ENCODE assay signal across 8 mouse cellular contexts in genomic region chr2:33130526-33131483, GRCm38 (mm10). TPM values are rescaled to one million over a fixed set of nuclear protein-coding genes. Genes with fewer than 3 reads are reported as not detected.
DNase-seq lines count a peak whose midpoint lies in the region; ATAC-seq and TF ChIP-seq lines count a peak whose summit lies in the region.

No protein-coding gene starts in this region.

- no peaks in the 10 kb centered on the region for H3K79me2 ChIP-seq in MEL (ENCODE audit: control insufficient read depth, insufficient read depth, low read length, poor library complexity)

- H3K4me1 ChIP-seq in MEL (ENCODE audit: control insufficient read depth in 1 of 2, insufficient read depth in 2 of 2, low read length in 2 of 2) = peaks cover 4 to 14% of the 10 kb centered on the region in 2 experiments
- H3K4me1 ChIP-seq in cerebellum, adult 2 months (ENCODE audit: control insufficient read depth, insufficient read depth, low read length) = peaks cover 3% of the 10 kb centered on the region
- H3K4me1 ChIP-seq in forebrain, postnatal 0 days (ENCODE audit: insufficient read depth) = peaks cover 11% of the 10 kb centered on the region; the same call in 1 of the 2 replicates
- peaks cover 18% of the 10 kb centered on the region for H3K4me1 ChIP-seq in lung, embryonic 15.5 days

- no peaks in the 10 kb centered on the region for H3K9me3 ChIP-seq in MEL (replicated peaks; ENCODE audit: insufficient read depth, low read length)
- H3K9me3 ChIP-seq in forebrain, postnatal 0 days (ENCODE audit: low read length) = no peaks in the 10 kb centered on the region
- no peaks in the 10 kb centered on the region for H3K9me3 ChIP-seq in lung, embryonic 15.5 days

- peak; percentile 86 for ATAC-seq in forebrain, postnatal 0 days
- ATAC-seq in lung, embryonic 15.5 days (ENCODE audit: borderline replicate concordance, extremely low read depth, low FRiP score, low TSS enrichment) = peak; percentile 94

- H3K36me3 ChIP-seq in MEL (ENCODE audit: control insufficient read depth in 1 of 2, insufficient read depth in 2 of 2, low read length in 2 of 2) = peaks cover 0 to 5% of the 10 kb centered on the region in 2 experiments; a peak in 1 of 4 replicates
- no peaks in the 10 kb centered on the region for H3K36me3 ChIP-seq in forebrain, postnatal 0 days (ENCODE audit: insufficient read depth)
- no peaks in the 10 kb centered on the region for H3K36me3 ChIP-seq in lung, embryonic 15.5 days

- H3K27me3 ChIP-seq in MEL (ENCODE audit: control insufficient read depth in 1 of 2, insufficient read depth in 2 of 2, low read length in 2 of 2) = no peaks in the 10 kb centered on the region
- H3K27me3 ChIP-seq in cerebellum, adult 2 months (ENCODE audit: control insufficient read depth, insufficient read depth, low read length) = no peaks in the 10 kb centered on the region
- no peaks in the 10 kb centered on the region for H3K27me3 ChIP-seq in forebrain, postnatal 0 days (ENCODE audit: insufficient read depth, low read length)
- peaks cover 19% of the 10 kb centered on the region for H3K27me3 ChIP-seq in lung, embryonic 15.5 days

- no peak for TF ChIP-seq CTCF in MEL (IDR thresholded peaks at IDR 0.05 in 2 of 3, conservative IDR thresholded peaks at IDR 0.05 in 1 of 3; ENCODE audit: control insufficient read depth in 1 of 3, insufficient read depth in 1 of 3, low read depth in 2 of 3, low read length in 3 of 3, poor library complexity in 1 of 3, severe bottlenecking in 1 of 3)
- no peak for TF ChIP-seq CTCF in cerebellum, adult 2 months (IDR thresholded peaks at IDR 0.05; ENCODE audit: borderline replicate concordance, insufficient read depth, low read depth, low read length)
- no peak for TF ChIP-seq CTCF in forebrain, postnatal 0 days (IDR thresholded peaks at IDR 0.05; ENCODE audit: low read depth)

- H3K9ac ChIP-seq in MEL (ENCODE audit: control insufficient read depth, low read depth, low read length, poor library complexity, severe bottlenecking) = peak overlapping the region; percentile 62
- H3K9ac ChIP-seq in forebrain, postnatal 0 days = peak overlapping the region; percentile 75
- peak overlapping the region; percentile 78 for H3K9ac ChIP-seq in lung, embryonic 15.5 days

- TF ChIP-seq POLR2A in MEL (IDR thresholded peaks at IDR 0.05; ENCODE audit: control insufficient read depth in 1 of 2, insufficient read depth in 1 of 2, low read depth in 1 of 2, low read length in 2 of 2, poor library complexity in 1 of 2) = no peak
- TF ChIP-seq POLR2A in cerebellum, adult 2 months (IDR thresholded peaks at IDR 0.05; ENCODE audit: borderline replicate concordance, insufficient read depth, low read length) = no peak

- peak overlapping the region; percentile 61 to 90 for H3K4me3 ChIP-seq in MEL (ENCODE audit: control insufficient read depth in 1 of 2, insufficient read depth in 1 of 2, low read depth in 2 of 2, low read length in 2 of 2)
- peak overlapping the region; percentile 72 for H3K4me3 ChIP-seq in cerebellum, adult 2 months (replicated peaks; ENCODE audit: insufficient read depth, low read depth, low read length)
- H3K4me3 ChIP-seq in forebrain, postnatal 0 days (ENCODE audit: low read depth, low read length) = peak overlapping the region; percentile 73
- peak overlapping the region; percentile 80 for H3K4me3 ChIP-seq in lung, embryonic 15.5 days

- TF ChIP-seq EP300 in MEL (IDR thresholded peaks at IDR 0.05; ENCODE audit: low read depth in 1 of 2, low read length in 2 of 2) = no peak

- H3K4me2 ChIP-seq in forebrain, postnatal 0 days (ENCODE audit: low read depth) = peak overlapping the region; percentile 98
- H3K4me2 ChIP-seq in lung, embryonic 15.5 days = peak overlapping the region; percentile 100

- WGBS in cerebellum, adult 2 months = 2% methylated on average over 55 of the region's 55 CpGs
- 1% methylated on average over 43 of the region's 55 CpGs for WGBS in forebrain, postnatal 0 days
- under 1% methylated on average over 55 of the region's 55 CpGs for WGBS in lung, embryonic 15.5 days

- no peak for TF ChIP-seq RAD21 in MEL (IDR thresholded peaks at IDR 0.05; ENCODE audit: low read depth, low read length)

- no peak overlapping the region for H3K27ac ChIP-seq in MEL (ENCODE audit: control insufficient read depth, low read depth, low read length)
- H3K27ac ChIP-seq in cerebellum, adult 2 months (ENCODE audit: insufficient read depth, low read length) = no peak overlapping the region
- H3K27ac ChIP-seq in forebrain, postnatal 0 days (ENCODE audit: low read depth, low read length) = peak overlapping the region; percentile 72
- peak overlapping the region; percentile 82 for H3K27ac ChIP-seq in lung, embryonic 15.5 days

- peak; percentile 100 for DNase-seq in MEL (ENCODE audit: low read depth, low spot score)
- DNase-seq in cerebellum, adult 2 months = peak; percentile 93 to 97
- peak; percentile 94 for DNase-seq in forebrain, postnatal 0 days
- DNase-seq in heart, postnatal 4 days = peak; percentile 98
- peak; percentile 94 to 95 for DNase-seq in layer of hippocampus, adult 8-10 months (ENCODE audit: low spot score in 2 of 2)
- DNase-seq in ovary, adult 18-20 months (ENCODE audit: low spot score) = peak; percentile 100
- peak; percentile 95 for DNase-seq in thymus, postnatal 0 days (ENCODE audit: low spot score)

TF ChIP-seq in MEL, 35 proteins besides CTCF, POLR2A, EP300 and RAD21:
- no peak for TF ChIP-seq USF2 (IDR thresholded peaks at IDR 0.05; ENCODE audit: borderline replicate concordance in 1 of 2, insufficient read depth in 1 of 2, low read depth in 1 of 2, low read length in 2 of 2)
- no peak for TF ChIP-seq TBP (IDR thresholded peaks at IDR 0.05; ENCODE audit: low read depth, low read length)
- no peak for TF ChIP-seq POLR2AphosphoS2 (IDR thresholded peaks at IDR 0.05; ENCODE audit: low read length)
- TF ChIP-seq ELF1 (IDR thresholded peaks at IDR 0.05; ENCODE audit: low read depth, low read length) = no peak
- TF ChIP-seq HCFC1 (IDR thresholded peaks at IDR 0.05; ENCODE audit: low read depth, low read length) = no peak; the same call in 1 of the 2 replicates
- TF ChIP-seq UBTF (IDR thresholded peaks at IDR 0.05; ENCODE audit: borderline replicate concordance, insufficient read depth, low read depth, low read length) = no peak
- TF ChIP-seq GATA1 (IDR thresholded peaks at IDR 0.05; ENCODE audit: low read depth, low read length) = no peak
- TF ChIP-seq ZKSCAN1 (IDR thresholded peaks at IDR 0.05; ENCODE audit: low read depth, low read length) = no peak
- TF ChIP-seq NRF1 (IDR thresholded peaks at IDR 0.05; ENCODE audit: insufficient read depth, low read depth, low read length, poor library complexity, severe bottlenecking) = no peak
- TF ChIP-seq USF1 (IDR thresholded peaks at IDR 0.05; ENCODE audit: low read depth, low read length) = no peak
- no peak for TF ChIP-seq RCOR1 (IDR thresholded peaks at IDR 0.05; ENCODE audit: low read depth, low read length)
- TF ChIP-seq KAT2A (conservative IDR thresholded peaks at IDR 0.05; ENCODE audit: low read depth, low read length) = no peak
- TF ChIP-seq MYB (IDR thresholded peaks at IDR 0.05; ENCODE audit: low read depth, low read length) = no peak
- no peak for TF ChIP-seq CHD1 (IDR thresholded peaks at IDR 0.05; ENCODE audit: low read depth, low read length)
- TF ChIP-seq MAZ (IDR thresholded peaks at IDR 0.05; ENCODE audit: low read depth, low read length) = no peak
- no peak for TF ChIP-seq GABPA (IDR thresholded peaks at IDR 0.05; ENCODE audit: low read depth, low read length)
- no peak for TF ChIP-seq JUND (IDR thresholded peaks at IDR 0.05; ENCODE audit: low read depth, low read length)
- no peak for TF ChIP-seq E2F4 (IDR thresholded peaks at IDR 0.05; ENCODE audit: borderline replicate concordance, low read depth, low read length)
- no peak for TF ChIP-seq MAX (IDR thresholded peaks at IDR 0.05; ENCODE audit: low read length)
TF ChIP-seq in MEL: peak in this region for 0.

RNA-seq across cellular contexts. Expression of gene Garnl3, which starts 0.6 kb away (rescaled TPM):
- total RNA-seq in MEL (2012; rRNA removed) = 0.92 and 1.5 TPM in 2 replicates
- polyA plus RNA-seq in MEL (2012; ENCODE audit: insufficient read depth in 1 of 2, insufficient read length in 2 of 2, low read depth in 1 of 2, low replicate concordance in 2 of 2, missing spikeins in 1 of 2) = 1 to 10 TPM in 1 of 2 experiments, not detected in 1; 2.3 TPM
- polyA plus RNA-seq in cerebellum, adult 2 months (2012; rRNA removed) = 120 and 133 TPM in 2 replicates
- total RNA-seq in forebrain, postnatal 0 days (2014; rRNA removed) = 114 and 139 TPM in 2 replicates
- polyA plus RNA-seq in forebrain, postnatal 0 days (2015; fragmentation: Nextera tagmentation; extraction: Ambion mirVana) = 43.7 and 49.8 TPM in 2 replicates
- total RNA-seq in heart, postnatal 4 days (2021) = 10 to 100 TPM in 1 of 2 experiments, 1 to 10 TPM in 1; 9.7 to 11.6 TPM
- 10 to 100 TPM; 36.0 to 49.4 (median 43.5) TPM for total RNA-seq in layer of hippocampus, adult 8-10 months (2022)
- 10.3 and 10.4 TPM in 2 replicates for polyA plus RNA-seq in lung, embryonic 15.5 days (2015; fragmentation: Nextera tagmentation; extraction: Ambion mirVana)
- 0.81 and 1.0 TPM in 2 replicates for polyA plus RNA-seq in thymus, postnatal 0 days (2015; fragmentation: Nextera tagmentation; extraction: Ambion mirVana)

Comparison
In these comparisons a context has a peak if more than half of its experiments do, and no peak if none do; other contexts are left out.
1. H3K27ac ChIP-seq: peak in forebrain, postnatal 0 days (single experiment) and lung, embryonic 15.5 days (single experiment); none in MEL (single experiment) and cerebellum, adult 2 months (single experiment).
2. Peak in every context shown above with its lines, with median percentiles within 50 percentile points of each other: DNase-seq, H3K4me3 ChIP-seq and H3K9ac ChIP-seq.